Mouse (Mus musculus): ENCODE results near the gene Kctd18.

DNA sequence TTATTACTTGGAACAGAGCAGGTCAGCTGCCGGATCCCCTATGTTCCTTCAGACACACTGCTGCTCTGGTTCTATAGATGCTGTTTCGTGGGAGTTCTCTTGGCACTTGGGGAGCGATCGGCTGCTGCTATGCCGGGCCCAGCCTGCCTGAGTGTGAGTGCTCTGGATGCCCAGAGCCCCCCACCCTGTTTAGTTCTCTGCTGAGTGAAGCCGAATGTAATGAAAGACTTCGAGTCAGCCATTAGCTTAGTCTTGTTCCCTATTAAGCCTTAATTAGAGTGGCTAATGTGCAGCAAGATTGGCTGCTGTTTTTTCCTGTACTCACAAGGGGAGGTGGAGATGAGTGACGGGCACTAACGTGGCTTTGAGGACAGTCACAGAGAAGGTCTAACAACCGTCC, 78.1 kb downstream of the Kctd18 start:
- TF ChIP-seq CTCF (IDR thresholded peaks at IDR 0.05; ENCODE audit: low read depth, low read length) (no peak), POLR2A (IDR thresholded peaks at IDR 0.05; ENCODE audit: insufficient read depth, low read length) (no peak)
